Mouse (Mus musculus): ENCODE measurements at regions not wholly inside any gene's neighbourhood (a gene's known extent, or its start where the extent isn't known, plus 50 kb on each side); places are given as distances from the start of the nearest gene placed in this dataset.

DNA sequence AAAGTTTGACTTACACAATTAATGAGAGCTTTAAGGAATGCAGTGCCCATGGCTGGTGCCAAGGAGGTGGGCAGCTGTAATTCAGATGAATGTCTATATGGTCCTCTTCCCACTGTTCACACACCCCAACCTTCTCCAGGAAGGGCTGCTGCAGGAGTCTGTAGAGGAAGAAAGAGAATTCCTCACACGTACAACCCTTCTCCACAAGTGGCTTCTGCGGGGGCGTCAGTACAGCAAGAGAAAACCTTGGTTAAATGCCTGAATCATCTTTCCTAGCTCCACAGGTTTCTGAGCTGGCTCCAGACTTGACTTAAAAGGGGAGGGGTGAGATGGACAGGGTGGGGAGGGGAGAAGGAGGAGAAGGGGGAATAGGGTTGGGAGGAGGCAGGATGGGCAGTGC, 306.3 kb downstream of the Tbc1d1 start:
- no peak for TF ChIP-seq EP300 (IDR thresholded peaks at IDR 0.05; ENCODE audit: low read depth in 1 of 2, low read length in 2 of 2)
- TF ChIP-seq ZKSCAN1 (IDR thresholded peaks at IDR 0.05; ENCODE audit: low read depth, low read length): no peak
- no peak for TF ChIP-seq POLR2A (IDR thresholded peaks at IDR 0.05; ENCODE audit: control insufficient read depth in 1 of 2, insufficient read depth in 1 of 2, low read depth in 1 of 2, low read length in 2 of 2, poor library complexity in 1 of 2)
- TF ChIP-seq E2F4 (IDR thresholded peaks at IDR 0.05; ENCODE audit: borderline replicate concordance, low read depth, low read length): no peak
- no peak for TF ChIP-seq GABPA (IDR thresholded peaks at IDR 0.05; ENCODE audit: low read depth, low read length)
- no peak for TF ChIP-seq POLR2AphosphoS2 (IDR thresholded peaks at IDR 0.05; ENCODE audit: low read length)
- no peak for TF ChIP-seq ELF1 (IDR thresholded peaks at IDR 0.05; ENCODE audit: low read depth, low read length)
- TF ChIP-seq CTCF (IDR thresholded peaks at IDR 0.05 in 2 of 3, conservative IDR thresholded peaks at IDR 0.05 in 1 of 3; ENCODE audit: control insufficient read depth in 1 of 3, insufficient read depth in 1 of 3, low read depth in 2 of 3, low read length in 3 of 3, poor library complexity in 1 of 3, severe bottlenecking in 1 of 3): no peak
- TF ChIP-seq CHD2 (IDR thresholded peaks at IDR 0.05; ENCODE audit: low read length): no peak

Data from MEL (cell line).